Mouse (Mus musculus): Measurements from ENCODE around the gene Pcbd2. TPM values are rescaled to one million over a fixed set of nuclear protein-coding genes. Genes with fewer than 3 reads are reported as not detected.

The Pcbd2 gene
- polyA plus RNA-seq (2014; fragmentation: Illumina TruSeq; extraction: RNeasy Lipid Tissue Mini Kit (QIAGEN cat#74804); ENCODE audit: low read depth, low replicate concordance): 32.4 TPM

GRCm38 (mm10) chr13:55727120-55727838, at the start of gene Pcbd2:
Gene Pcbd2 (plus strand): TSS chr13:55727368.

DNA sequence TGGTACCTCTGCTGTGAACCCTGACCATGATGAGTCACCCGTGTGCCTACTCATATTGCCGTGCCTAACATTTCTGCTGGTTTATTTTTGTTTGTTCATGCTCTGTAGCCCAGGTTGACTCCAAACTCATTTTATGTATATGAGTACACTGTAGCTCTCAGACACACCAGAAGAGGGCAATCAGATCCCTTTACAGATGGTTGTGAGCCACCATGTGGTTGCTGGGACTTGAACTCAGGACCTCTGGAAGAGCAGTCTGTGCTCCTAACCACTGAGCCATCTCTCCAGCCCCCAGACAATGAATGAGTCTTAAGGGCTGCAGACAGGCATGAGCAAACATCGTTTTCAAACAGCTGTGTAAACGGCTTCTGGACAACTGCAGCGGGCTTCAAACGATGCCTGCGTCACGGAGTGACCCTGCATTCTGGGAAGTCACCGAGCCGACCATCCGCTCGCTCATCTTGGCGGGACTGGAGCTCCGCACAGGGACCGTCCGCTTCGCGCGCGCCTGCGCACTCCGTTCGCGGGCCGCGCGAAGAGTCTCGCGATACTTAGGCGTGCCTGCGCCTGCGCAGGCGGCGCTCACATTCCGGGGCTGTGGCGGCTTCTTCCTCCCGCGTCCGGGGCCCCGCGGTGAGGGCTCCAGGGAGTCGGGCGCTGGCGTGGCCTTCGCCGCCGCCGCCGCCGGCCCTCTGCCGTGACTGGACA, 34.5 kb upstream of the Pcbd2 start, which contains the start of gene B230219D22Rik:
B230219D22Rik (plus strand) TSS at position 590 of the 708 bp plus-strand sequence.

DNA sequence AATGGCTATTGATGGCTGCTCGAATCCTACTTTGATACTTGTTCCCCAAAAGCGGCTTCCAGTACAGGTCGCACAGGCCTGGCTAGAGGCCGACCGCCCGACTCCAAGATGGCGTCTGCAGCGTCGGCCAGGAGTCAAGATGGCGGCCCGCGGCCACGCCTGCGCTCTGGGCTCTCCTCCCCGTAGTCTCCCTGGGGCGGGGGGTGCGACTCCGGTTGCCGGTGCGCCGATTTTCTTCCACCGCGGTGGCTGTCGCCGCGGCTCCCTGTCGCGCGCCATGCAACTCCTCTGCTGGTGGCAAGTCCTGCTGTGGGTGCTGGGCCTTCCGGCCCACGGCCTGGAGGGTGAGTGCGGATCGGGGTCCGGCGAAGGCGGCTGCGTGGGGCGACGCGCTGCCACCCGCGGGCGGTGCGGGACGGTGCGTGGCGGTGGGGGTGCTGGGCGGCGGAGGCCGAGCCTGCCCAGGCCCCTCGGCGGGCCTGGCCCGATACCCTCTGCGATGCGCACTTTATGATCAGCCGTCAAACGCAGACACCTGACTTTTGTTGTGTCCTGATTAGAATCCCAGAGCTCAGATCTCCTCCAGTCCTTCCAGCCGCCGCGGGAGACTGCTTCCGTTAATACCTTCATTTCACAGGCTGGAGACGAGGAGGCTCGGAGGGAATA, 12.5 kb upstream of the Pcbd2 start, which contains the start of gene Txndc15:
Txndc15 (plus strand) TSS at position 150 of the 666 bp plus-strand sequence.

DNA sequence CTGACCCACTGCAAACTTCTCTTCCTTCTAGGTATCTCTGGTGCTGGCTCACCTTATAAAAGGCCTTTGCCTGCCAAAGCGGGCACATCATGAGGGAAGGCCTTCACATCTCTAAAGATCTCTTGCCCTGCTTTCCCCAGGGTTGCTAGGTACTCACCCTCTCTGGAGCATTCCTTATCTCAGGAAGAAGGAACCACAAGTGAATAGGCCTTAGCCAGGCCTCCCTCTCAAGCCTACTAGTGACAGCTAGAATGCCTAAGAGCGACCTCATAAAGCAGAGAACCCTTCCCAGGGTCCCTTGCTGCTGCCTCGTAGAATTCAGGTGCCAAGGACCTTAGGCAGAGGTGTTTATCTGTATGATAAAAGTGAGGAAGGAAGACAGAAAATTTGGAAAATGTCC, 57.1 kb downstream of the Pcbd2 start, which contains the start of gene Catsper3:
Catsper3 (plus strand) TSS at position 301 of the 400 bp plus-strand sequence.

Other genes with a start within 250 kb of the Pcbd2 start
- gene Dbn1, start 239.3 kb upstream of the Pcbd2 start, polyA plus RNA-seq (2014; fragmentation: Illumina TruSeq; extraction: RNeasy Lipid Tissue Mini Kit (QIAGEN cat#74804); ENCODE audit: low read depth, low replicate concordance): 17.8 TPM
- 31.4 TPM for gene Pdlim7, start 213.7 kb upstream of the Pcbd2 start, polyA plus RNA-seq (2014; fragmentation: Illumina TruSeq; extraction: RNeasy Lipid Tissue Mini Kit (QIAGEN cat#74804); ENCODE audit: low read depth, low replicate concordance)
- 3.3 TPM for gene Dok3, start 198.1 kb upstream of the Pcbd2 start, polyA plus RNA-seq (2014; fragmentation: Illumina TruSeq; extraction: RNeasy Lipid Tissue Mini Kit (QIAGEN cat#74804); ENCODE audit: low read depth, low replicate concordance)
- gene Ddx41, start 190.7 kb upstream of the Pcbd2 start, polyA plus RNA-seq (2014; fragmentation: Illumina TruSeq; extraction: RNeasy Lipid Tissue Mini Kit (QIAGEN cat#74804); ENCODE audit: low read depth, low replicate concordance): 26.7 TPM
- 57.3 TPM for gene Fam193b, start 156.2 kb upstream of the Pcbd2 start, polyA plus RNA-seq (2014; fragmentation: Illumina TruSeq; extraction: RNeasy Lipid Tissue Mini Kit (QIAGEN cat#74804); ENCODE audit: low read depth, low replicate concordance)
- 248 TPM for gene Tmed9, start 153.6 kb upstream of the Pcbd2 start, polyA plus RNA-seq (2014; fragmentation: Illumina TruSeq; extraction: RNeasy Lipid Tissue Mini Kit (QIAGEN cat#74804); ENCODE audit: low read depth, low replicate concordance)
- gene B4galt7, start 127.5 kb upstream of the Pcbd2 start, polyA plus RNA-seq (2014; fragmentation: Illumina TruSeq; extraction: RNeasy Lipid Tissue Mini Kit (QIAGEN cat#74804); ENCODE audit: low read depth, low replicate concordance): 15.1 TPM
- 39.3 TPM for gene Caml, start 104.4 kb upstream of the Pcbd2 start, polyA plus RNA-seq (2014; fragmentation: Illumina TruSeq; extraction: RNeasy Lipid Tissue Mini Kit (QIAGEN cat#74804); ENCODE audit: low read depth, low replicate concordance)
- 30.5 TPM for gene Ddx46, start 92.3 kb upstream of the Pcbd2 start, polyA plus RNA-seq (2014; fragmentation: Illumina TruSeq; extraction: RNeasy Lipid Tissue Mini Kit (QIAGEN cat#74804); ENCODE audit: low read depth, low replicate concordance)
- gene B230219D22Rik, start 34.2 kb upstream of the Pcbd2 start, polyA plus RNA-seq (2014; fragmentation: Illumina TruSeq; extraction: RNeasy Lipid Tissue Mini Kit (QIAGEN cat#74804); ENCODE audit: low read depth, low replicate concordance): 43.1 TPM
- 76.2 TPM for gene Txndc15, start 12.7 kb upstream of the Pcbd2 start, polyA plus RNA-seq (2014; fragmentation: Illumina TruSeq; extraction: RNeasy Lipid Tissue Mini Kit (QIAGEN cat#74804); ENCODE audit: low read depth, low replicate concordance)
- gene Catsper3, start 57.2 kb downstream of the Pcbd2 start, polyA plus RNA-seq (2014; fragmentation: Illumina TruSeq; extraction: RNeasy Lipid Tissue Mini Kit (QIAGEN cat#74804); ENCODE audit: low read depth, low replicate concordance): 1.7 TPM
- not detected for gene Pitx1, start 108.8 kb downstream of the Pcbd2 start, polyA plus RNA-seq (2014; fragmentation: Illumina TruSeq; extraction: RNeasy Lipid Tissue Mini Kit (QIAGEN cat#74804); ENCODE audit: low read depth, low replicate concordance)

Measured in adipose tissue, adult 10 weeks (tissue).